Mouse (Mus musculus) CH12.LX (cell line): ENCODE measurements around the gene Fryl. TPM values are rescaled to one million over a fixed set of nuclear protein-coding genes. Genes with fewer than 3 reads are reported as not detected.

Experiments
- DNase-seq: peaks from one replicate; pipeline ENCODE4 v3.0.0-alpha.2; 2013; ENCODE audit errors: extremely low read depth
- H3K27ac ChIP-seq: 2 replicates; pipeline ENCODE4 v1.5.1; 2012; ENCODE audit warnings: low read depth, mild to moderate bottlenecking, control low read depth, moderate library complexity; ENCODE audit not compliant: insufficient read depth
- H3K27me3 ChIP-seq: replicated peaks from 2 replicates; pipeline ENCODE3; 2012; ENCODE audit warnings: inconsistent platforms
- H3K36me3 ChIP-seq, 2 experiments: replicated peaks in 1 of 2; 2 replicates each; pipeline versions ENCODE3 to v1.6.1; 2012; ENCODE audit warnings: inconsistent platforms in 1 of 2, low read length in 1 of 2, mild to moderate bottlenecking in 1 of 2, mixed read lengths in 1 of 2, moderate library complexity in 1 of 2; ENCODE audit not compliant: control insufficient read depth in 1 of 2, insufficient read depth in 1 of 2
- H3K4me1 ChIP-seq, 2 experiments: 2 replicates each; pipeline ENCODE4 v1.6.1; 2012; ENCODE audit warnings: inconsistent platforms in 1 of 2, moderate library complexity in 1 of 2; ENCODE audit not compliant: insufficient read depth in 2 of 2, control insufficient read depth in 1 of 2
- H3K4me2 ChIP-seq: 2 replicates; pipeline ENCODE4 v1.6.1; 2012; ENCODE audit warnings: low read depth, mild to moderate bottlenecking, control low read depth; ENCODE audit not compliant: poor library complexity, insufficient read depth, severe bottlenecking
- H3K4me3 ChIP-seq, 3 experiments: fragments of 150-350 bp in 1 of 3; sonication (generic) in 1 of 3; replicated peaks in 1 of 3; 2 replicates each; pipeline versions ENCODE3 to v1.5.1; 2011 to 2012; ENCODE audit warnings: low read depth in 2 of 3, low read length in 2 of 3, mild to moderate bottlenecking in 2 of 3, moderate library complexity in 2 of 3, control low read depth in 1 of 3, improper control_type of control experiment in 1 of 3, inconsistent platforms in 1 of 3, mixed read lengths in 1 of 3; ENCODE audit not compliant: poor library complexity in 1 of 3
- H3K79me2 ChIP-seq: replicated peaks from 2 replicates; pipeline ENCODE4 v1.6.1; 2012; ENCODE audit warnings: mild to moderate bottlenecking, moderate library complexity; ENCODE audit not compliant: control insufficient read depth, poor library complexity, insufficient read depth, severe bottlenecking; ENCODE audit errors: extremely low read depth
- H3K9ac ChIP-seq: 2 replicates; pipeline ENCODE4 v1.6.1; 2012; ENCODE audit warnings: low read depth, mild to moderate bottlenecking, control low read depth, moderate library complexity; ENCODE audit not compliant: insufficient read depth
- H3K9me3 ChIP-seq: replicated peaks from 2 replicates; pipeline ENCODE3; 2012; ENCODE audit warnings: low read length, inconsistent platforms, mixed read lengths
- BHLHE40 ChIP-seq: IDR thresholded peaks from 2 replicates; pipeline ENCODE4 v1.6.1; 2011; ENCODE audit warnings: mild to moderate bottlenecking, low read depth, low read length, improper control_type of control experiment
- CTCF ChIP-seq, 2 experiments: IDR thresholded peaks in 1 of 2; conservative IDR thresholded peaks in 1 of 2; 2 replicates each; pipeline ENCODE4 v1.5.1; 2011 to 2012; ENCODE audit warnings: low read depth in 2 of 2, low read length in 2 of 2, improper control_type of control experiment in 1 of 2, inconsistent platforms in 1 of 2, mild to moderate bottlenecking in 1 of 2, moderate library complexity in 1 of 2
- ELF1 ChIP-seq: IDR thresholded peaks from 2 replicates; pipeline ENCODE4 v1.6.1; 2014; ENCODE audit warnings: low read depth, mild to moderate bottlenecking, inconsistent platforms, low read length, improper control_type of control experiment
- EP300 ChIP-seq: IDR thresholded peaks from 2 replicates; pipeline ENCODE4 v1.6.1; 2011; ENCODE audit warnings: low read length, improper control_type of control experiment
- ETS1 ChIP-seq: conservative IDR thresholded peaks from 2 replicates; pipeline ENCODE4 v1.6.1; 2012; ENCODE audit warnings: low read depth, mild to moderate bottlenecking, inconsistent platforms, low read length, improper control_type of control experiment, moderate library complexity
- IRF4 ChIP-seq: IDR thresholded peaks from 2 replicates; pipeline ENCODE4 v1.6.1; 2014; ENCODE audit warnings: low read depth, mild to moderate bottlenecking, inconsistent platforms, low read length, improper control_type of control experiment
- JUN ChIP-seq: IDR thresholded peaks from 2 replicates; pipeline ENCODE4 v1.6.1; 2011; ENCODE audit warnings: low read depth, mild to moderate bottlenecking, low read length, improper control_type of control experiment, moderate library complexity; ENCODE audit not compliant: insufficient read depth
- JUND ChIP-seq: conservative IDR thresholded peaks from 2 replicates; pipeline ENCODE4 v1.6.1; 2011; ENCODE audit warnings: low read depth, low read length, improper control_type of control experiment
- MAFK ChIP-seq: IDR thresholded peaks from 2 replicates; pipeline ENCODE4 v1.6.1; 2011; ENCODE audit warnings: low read length, improper control_type of control experiment; ENCODE audit not compliant: insufficient replicate concordance
- MAX ChIP-seq: IDR thresholded peaks from 2 replicates; pipeline ENCODE4 v1.6.1; 2011; ENCODE audit warnings: low read length, improper control_type of control experiment
- MEF2A ChIP-seq: IDR thresholded peaks from 2 replicates; pipeline ENCODE4 v1.6.1; 2014; ENCODE audit warnings: low read depth, mild to moderate bottlenecking, inconsistent platforms, low read length, improper control_type of control experiment, borderline replicate concordance
- MXI1 ChIP-seq: IDR thresholded peaks from 2 replicates; pipeline ENCODE4 v1.6.1; 2011; ENCODE audit warnings: mild to moderate bottlenecking, low read depth, low read length, improper control_type of control experiment
- NRF1 ChIP-seq: IDR thresholded peaks from 2 replicates; pipeline ENCODE4 v1.6.1; 2014; ENCODE audit warnings: low read depth, mild to moderate bottlenecking, inconsistent platforms, low read length, improper control_type of control experiment, moderate library complexity
- POLR2A ChIP-seq: IDR thresholded peaks from 2 replicates; pipeline ENCODE4 v1.6.1; 2011; ENCODE audit warnings: low read depth, mild to moderate bottlenecking, improper control_type of control experiment, low read length
- RAD21 ChIP-seq: IDR thresholded peaks from 2 replicates; pipeline ENCODE4 v1.6.1; 2011; ENCODE audit warnings: low read depth, mild to moderate bottlenecking, low read length, improper control_type of control experiment, moderate library complexity
- RCOR1 ChIP-seq: conservative IDR thresholded peaks from 2 replicates; pipeline ENCODE4 v1.6.1; 2012; ENCODE audit warnings: low read depth, mild to moderate bottlenecking, inconsistent platforms, low read length, improper control_type of control experiment
- SIN3A ChIP-seq: IDR thresholded peaks from 2 replicates; pipeline ENCODE4 v1.6.1; 2012; ENCODE audit warnings: low read length, improper control_type of control experiment, inconsistent platforms
- SMC3 ChIP-seq: IDR thresholded peaks from 2 replicates; pipeline ENCODE4 v1.6.1; 2011; ENCODE audit warnings: low read depth, low read length, improper control_type of control experiment
- TBP ChIP-seq: conservative IDR thresholded peaks from 2 replicates; pipeline ENCODE4 v1.6.1; 2011; ENCODE audit warnings: low read depth, low read length, improper control_type of control experiment
- TCF12 ChIP-seq: IDR thresholded peaks from 2 replicates; pipeline ENCODE4 v1.6.1; 2014; ENCODE audit warnings: low read depth, mild to moderate bottlenecking, inconsistent platforms, low read length, improper control_type of control experiment
- ZC3H11A ChIP-seq: IDR thresholded peaks from 2 replicates; pipeline ENCODE4 v1.6.1; 2012; ENCODE audit warnings: low read depth, mild to moderate bottlenecking, inconsistent platforms, low read length, improper control_type of control experiment
- ZKSCAN1 ChIP-seq: IDR thresholded peaks from 2 replicates; pipeline ENCODE4 v1.6.1; 2012; ENCODE audit warnings: low read depth, inconsistent platforms, low read length, improper control_type of control experiment, borderline replicate concordance
- dilution Hi-C: fragments of 300-500 bp; cut with MboI; formaldehyde crosslinking; loops from 2 replicates; pipeline ENCODE4 v1.14.3; 2020; ENCODE audit warnings: low sequenced_read_pairs; ENCODE audit not compliant: extremely low pct_unique_long_range_greater_than_20kb, extremely low pct_ligation_motif_present
- in situ Hi-C: fragments of 300-500 bp; cut with MboI; formaldehyde crosslinking; loops from 3 replicates; pipeline ENCODE4 v1.14.3; 2019; ENCODE audit warnings: low sequenced_read_pairs, low pct_ligation_motif_present, low pct_unique_long_range_greater_than_20kb, mixed read lengths
- polyA plus RNA-seq: library from polyadenylated mRNA; unstranded; fragments of >175 nt; gene quantifications from 2 replicates; pipeline ENCODE4 v1.2.1, GENCODE M21; 2012; ENCODE audit warnings: low read depth; ENCODE audit not compliant: insufficient read length
- total RNA-seq, 2 experiments: library from RNA; depleted of rRNA; stranded (reverse); fragments of 300-350 nt in 1 of 2; fragments of >200 nt in 1 of 2; gene quantifications; 2 replicates each; pipeline ENCODE4 v1.2.3; 2012 to 2014

The Fryl gene
- total and polyA plus RNA-seq, 3 experiments = 23.2 to 38.4 (median 31.3) TPM

- Histone ChIP-seq H3K9ac (peak overlapping the region; percentile 23), H3K79me2 (peaks cover 12% of the 10 kb centered on the region; the same call in 1 of the 2 replicates), H3K36me3 (peaks cover 0 to 17% of the 10 kb centered on the region in 2 experiments), H3K27me3 (no peaks in the 10 kb centered on the region), H3K9me3 (peaks cover 3% of the 10 kb centered on the region), H3K4me2 (peak overlapping the region; percentile 35), H3K4me3 (no peak overlapping the region), H3K27ac (peak overlapping the region; percentile 75), H3K4me1 (peaks cover 19 to 76% of the 10 kb centered on the region in 2 experiments)
- dilution Hi-C loops = no loop called here
- no peak for DNase-seq
- TF ChIP-seq JUND (no peak), MXI1 (no peak), SMC3 (peak; percentile 52), RAD21 (peak; percentile 54), CTCF (conservative IDR thresholded peaks at IDR 0.05 in 1 of 2, IDR thresholded peaks at IDR 0.05 in 1 of 2; ENCODE audit: low read depth in 2 of 2, low read length in 2 of 2) (peak in 1 of 2 experiments; percentile 63; a peak in 2 of 4 replicates)
- in situ Hi-C loops = loop anchor here (10.0 kb wide), 1 partner anchor 49 kb away; no protein-coding TSS in a partner anchor
Observed at GRCm38 (mm10) chr5:73194083-73194570, 62.3 kb downstream of the Fryl start.

- H3K4me2 ChIP-seq = peak overlapping the region; percentile 35
- peaks cover 19 to 75% of the 10 kb centered on the region in 2 experiments for H3K4me1 ChIP-seq
Observed at GRCm38 (mm10) chr5:73193627-73194026, 62.8 kb downstream of the Fryl start.

More at GRCm38 (mm10) chr5:73193627-73194026, 62.8 kb downstream of the Fryl start:
- in situ Hi-C loops (loop anchor here (10.0 kb wide), 1 partner anchor 49 kb away; no protein-coding TSS in a partner anchor), dilution Hi-C loops (no loop called here)
- Histone ChIP-seq H3K36me3 (peaks cover 0 to 21% of the 10 kb centered on the region in 2 experiments), H3K79me2 (peaks cover 10% of the 10 kb centered on the region; the same call in 1 of the 2 replicates), H3K27ac (peak overlapping the region; percentile 75), H3K9me3 (peaks cover 2% of the 10 kb centered on the region), H3K9ac (peak overlapping the region; percentile 23), H3K27me3 (no peaks in the 10 kb centered on the region), H3K4me3 (no peak overlapping the region)
- DNase-seq = peak; percentile 64
- 0 out of 2 replicates have a peak, but pooled peaks have one; percentile 23 for TF ChIP-seq MEF2A
- no peak for TF ChIP-seq NRF1
- TF ChIP-seq TBP = no peak
- no peak; the same call in 1 of the 2 replicates for TF ChIP-seq POLR2A
- no peak for TF ChIP-seq MAX
- TF ChIP-seq RCOR1 = no peak
- no peak for TF ChIP-seq JUN
- TF ChIP-seq ELF1 = no peak
- TF ChIP-seq ZKSCAN1 = no peak
- peak; percentile 47 for TF ChIP-seq IRF4
- no peak for TF ChIP-seq SIN3A
- TF ChIP-seq BHLHE40 = peak; percentile 36; the same call in 1 of the 2 replicates
- TF ChIP-seq ETS1 = peak; percentile 35; the same call in 1 of the 2 replicates
- TF ChIP-seq SMC3 = no peak; the same call in 1 of the 2 replicates
- no peak for TF ChIP-seq ZC3H11A
- TF ChIP-seq TCF12 = peak; percentile 51; the same call in 1 of the 2 replicates
- no peak for TF ChIP-seq MAFK
- TF ChIP-seq EP300 = 0 out of 2 replicates have a peak, but pooled peaks have one; percentile 47
- TF ChIP-seq JUND = no peak
